Mouse (Mus musculus) heart, adult 18-20 months (tissue): ENCODE results near the gene Ppm1l. TPM values are rescaled to one million over a fixed set of nuclear protein-coding genes. Genes with fewer than 3 reads are reported as not detected.
A peak's percentile ranks its signal among the peaks of the same experiment; 100 is the strongest.

Source experiments
- DNase-seq, 2 experiments: peaks; one replicate each; pipeline ENCODE4 v3.0.0; 2021 to 2022; ENCODE audit warnings: mixed read lengths in 1 of 2
- total RNA-seq, 2 experiments: library from RNA; stranded (reverse); gene quantifications; 2 replicates each; pipeline ENCODE4 v1.2.3; 2021

The Ppm1l gene
- total RNA-seq, 2 experiments from 2014 or later = 29.2 TPM

GRCm38 (mm10) chr3:69333819-69334218, 17.2 kb downstream of the Ppm1l start:
- DNase-seq = no peak

- no peak for DNase-seq
Measured at GRCm38 (mm10) chr3:69340486-69340885, 23.8 kb downstream of the Ppm1l start.

GRCm38 (mm10) chr3:69340971-69341370, 24.3 kb downstream of the Ppm1l start:
- DNase-seq = no peak

DNA sequence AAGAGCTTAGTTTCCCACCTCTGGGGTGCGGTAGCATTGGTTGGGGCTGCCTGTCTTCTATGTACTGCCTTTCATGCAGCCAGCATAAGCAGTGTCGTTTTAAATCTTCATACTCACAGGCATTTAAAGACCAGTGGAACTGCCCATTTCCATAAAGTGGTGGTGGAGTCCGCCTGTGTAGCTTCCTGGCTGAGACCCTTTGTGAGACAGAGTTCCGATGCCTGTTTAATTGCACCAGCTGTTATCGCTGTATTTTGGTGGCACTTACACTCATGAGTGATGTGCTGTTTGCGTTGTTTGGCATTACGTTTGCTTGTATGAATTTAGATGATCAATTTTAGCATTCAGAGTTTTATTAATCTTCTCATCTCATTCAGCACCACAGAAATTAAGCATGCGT, 24.9 kb downstream of the Ppm1l start:
- no peak for DNase-seq

- no peak for DNase-seq
Measured at GRCm38 (mm10) chr3:69342247-69342921, 25.7 kb downstream of the Ppm1l start.

DNA sequence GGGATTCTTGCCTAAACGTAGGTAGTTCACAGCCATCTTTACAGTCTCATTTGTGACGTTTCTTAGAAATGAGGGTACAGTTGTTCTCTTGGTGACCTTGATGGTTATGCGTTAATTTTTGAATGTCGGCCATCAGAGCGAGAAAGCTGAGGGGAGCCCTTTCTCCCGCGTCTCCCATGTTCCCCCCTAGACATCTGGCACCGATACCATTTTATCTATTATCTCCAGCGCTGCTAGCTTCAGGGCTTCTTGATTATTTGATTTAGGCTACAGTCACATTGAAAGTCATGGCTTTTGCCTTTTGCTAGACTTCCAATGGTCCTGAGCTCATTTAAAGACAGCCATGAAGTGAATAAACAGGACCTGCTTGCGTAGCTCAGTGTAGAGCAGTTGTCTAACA, 26.5 kb downstream of the Ppm1l start:
- no peak for DNase-seq

- no peak for DNase-seq
Measured at GRCm38 (mm10) chr3:69346514-69346913, 29.9 kb downstream of the Ppm1l start.

DNA sequence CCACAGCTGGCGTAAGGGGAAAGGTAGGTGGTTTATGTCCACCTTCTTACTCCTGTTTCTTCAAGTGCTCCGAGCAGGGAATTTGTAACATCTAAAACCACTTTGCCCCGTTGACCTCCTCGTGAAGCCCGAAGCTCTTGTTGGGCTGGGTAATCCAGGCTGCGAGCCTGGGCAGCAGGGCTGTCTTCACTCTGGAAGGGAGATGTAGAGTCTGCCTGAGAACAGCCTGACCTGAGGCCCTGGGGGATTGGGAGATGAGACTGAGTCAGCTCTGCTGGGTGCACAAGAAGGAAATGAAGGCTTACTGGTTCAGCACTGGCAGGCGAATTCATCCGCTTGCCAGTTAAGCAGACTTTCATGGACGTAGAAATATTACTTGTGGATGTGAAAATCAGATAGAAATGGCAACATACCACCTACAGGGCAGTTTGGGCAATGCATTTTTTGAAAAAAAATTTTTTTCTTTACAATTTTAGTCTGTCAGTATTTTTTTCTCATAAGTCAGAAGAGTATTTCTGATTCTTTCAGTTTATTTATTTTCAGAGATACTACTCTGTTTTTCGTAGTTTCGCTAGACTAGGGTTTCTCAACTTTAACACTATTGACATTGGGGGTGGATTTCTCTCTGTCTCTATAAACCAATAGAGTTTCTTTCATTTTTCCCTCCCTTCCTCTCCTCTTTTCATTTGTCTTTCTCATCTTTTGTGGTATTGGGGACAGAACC, 31.7 kb downstream of the Ppm1l start:
- no peak for DNase-seq

GRCm38 (mm10) chr3:69348921-69349237, 32.2 kb downstream of the Ppm1l start:
- no peak for DNase-seq

DNA sequence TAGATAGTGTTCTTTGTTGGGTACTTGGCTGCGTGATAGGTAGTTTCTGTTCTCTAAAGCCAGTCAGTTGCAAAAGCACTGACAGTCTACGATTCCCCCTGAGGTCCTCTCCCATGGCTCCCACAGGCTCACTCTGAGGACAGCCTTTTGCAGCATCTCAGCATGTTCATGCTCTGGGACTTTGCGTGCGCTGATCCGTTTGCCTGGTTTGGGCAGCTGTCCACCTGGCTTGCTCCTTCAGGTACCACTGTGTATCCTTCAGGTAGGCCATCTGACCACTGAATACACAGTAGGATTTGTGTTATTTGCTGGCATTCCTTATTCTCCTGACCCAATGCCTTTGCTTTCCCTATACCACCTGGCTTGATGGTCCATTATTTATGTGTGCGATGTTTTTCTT, 33.3 kb downstream of the Ppm1l start:
- no peak for DNase-seq

DNA sequence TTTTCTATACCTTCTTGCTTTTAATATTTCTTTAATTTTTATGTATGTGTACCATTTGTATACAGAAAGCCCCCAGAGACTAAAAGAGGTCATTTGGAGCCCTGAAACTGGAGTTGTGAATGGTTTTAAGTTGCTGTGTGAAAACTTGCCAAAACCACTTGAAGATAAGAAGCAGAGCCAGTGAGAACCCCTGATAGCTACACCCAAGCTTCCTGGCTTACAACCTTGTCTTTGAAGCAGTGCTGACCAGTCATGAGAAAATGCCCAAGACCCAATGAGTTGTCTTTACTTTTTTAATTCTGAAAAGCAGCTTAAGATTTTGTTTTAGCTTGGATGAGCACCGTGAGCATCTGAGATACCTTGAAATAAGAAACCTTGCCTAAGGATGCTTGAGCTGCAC, 35.5 kb downstream of the Ppm1l start:
- peak; percentile 23 to 35 for DNase-seq

DNA sequence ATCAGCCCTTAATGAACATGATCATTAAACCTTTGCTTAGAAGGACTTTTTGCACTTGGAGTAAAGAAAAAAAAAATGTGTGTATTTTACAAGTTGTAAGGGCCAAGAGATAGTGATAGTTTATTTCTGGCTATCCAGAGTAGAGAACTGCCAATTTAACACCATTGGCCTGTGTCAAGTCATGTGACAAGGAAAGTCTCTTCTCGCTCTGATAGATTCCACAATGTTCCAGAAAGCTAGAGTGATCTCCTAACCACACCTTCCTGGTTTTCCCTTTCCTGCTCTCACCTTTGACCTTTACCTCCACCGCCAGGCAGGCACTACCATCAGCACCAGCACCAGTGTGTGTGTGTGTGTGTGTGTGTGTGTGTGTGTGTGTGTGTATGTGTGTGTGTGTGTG, 38.0 kb downstream of the Ppm1l start:
- DNase-seq = no peak

GRCm38 (mm10) chr3:69356078-69356665, 39.5 kb downstream of the Ppm1l start:
- DNase-seq = no peak

DNA sequence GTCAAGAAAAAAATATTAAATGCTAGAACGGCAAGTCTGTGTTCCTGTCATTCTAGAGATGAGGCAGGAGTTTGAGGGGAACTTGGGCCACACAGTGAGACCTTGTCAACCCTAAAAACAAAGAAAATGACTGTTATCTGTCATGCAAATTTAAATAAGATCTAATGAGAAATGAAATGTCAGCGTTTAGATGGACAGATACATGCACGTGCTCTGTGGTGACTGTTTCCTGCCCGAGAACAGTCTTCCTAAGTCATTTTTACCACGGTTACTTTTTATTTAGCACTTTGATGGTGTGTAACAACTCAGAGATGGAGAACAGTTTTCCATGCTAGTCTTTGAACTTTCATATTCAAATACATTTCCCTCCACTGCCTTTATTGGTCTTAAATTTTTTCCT, 40.1 kb downstream of the Ppm1l start:
- no peak for DNase-seq

DNA sequence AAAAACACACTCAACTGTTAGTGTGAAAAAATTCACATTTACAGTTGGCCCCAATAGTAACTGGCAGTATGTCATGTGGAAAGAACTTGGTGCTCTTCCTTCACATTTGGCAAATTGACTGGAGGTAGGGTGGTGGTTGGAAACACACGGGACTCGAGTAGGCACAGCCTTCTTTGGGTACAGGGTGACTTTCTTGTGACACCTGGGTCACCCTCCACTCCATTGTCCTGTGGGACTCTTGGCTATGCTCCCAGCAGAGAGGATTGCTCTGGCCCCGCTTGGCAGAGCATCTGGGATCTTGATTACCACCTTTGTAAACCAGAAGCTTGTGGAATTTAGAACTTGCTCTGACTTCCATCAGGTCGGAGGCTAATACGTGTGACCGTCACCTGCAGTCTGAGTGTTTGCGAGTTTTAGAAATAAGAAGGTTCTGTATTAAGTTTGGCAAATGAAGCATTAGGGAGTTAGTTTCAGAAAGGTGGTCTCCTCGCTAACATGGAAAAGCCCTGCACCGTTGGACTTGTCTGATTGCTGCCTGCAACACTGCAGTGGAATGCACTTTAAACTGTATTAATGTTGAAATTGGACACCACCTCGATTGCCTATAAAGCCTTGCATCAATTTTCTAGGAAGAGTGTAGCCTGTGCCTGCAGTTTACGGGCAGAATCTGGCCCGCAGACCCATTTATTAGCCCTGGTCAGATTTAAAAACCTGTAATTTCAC, 41.4 kb downstream of the Ppm1l start:
- peak; percentile 18 to 25 for DNase-seq

- DNase-seq = no peak
Measured at GRCm38 (mm10) chr3:69358620-69358964, 41.9 kb downstream of the Ppm1l start.

DNA sequence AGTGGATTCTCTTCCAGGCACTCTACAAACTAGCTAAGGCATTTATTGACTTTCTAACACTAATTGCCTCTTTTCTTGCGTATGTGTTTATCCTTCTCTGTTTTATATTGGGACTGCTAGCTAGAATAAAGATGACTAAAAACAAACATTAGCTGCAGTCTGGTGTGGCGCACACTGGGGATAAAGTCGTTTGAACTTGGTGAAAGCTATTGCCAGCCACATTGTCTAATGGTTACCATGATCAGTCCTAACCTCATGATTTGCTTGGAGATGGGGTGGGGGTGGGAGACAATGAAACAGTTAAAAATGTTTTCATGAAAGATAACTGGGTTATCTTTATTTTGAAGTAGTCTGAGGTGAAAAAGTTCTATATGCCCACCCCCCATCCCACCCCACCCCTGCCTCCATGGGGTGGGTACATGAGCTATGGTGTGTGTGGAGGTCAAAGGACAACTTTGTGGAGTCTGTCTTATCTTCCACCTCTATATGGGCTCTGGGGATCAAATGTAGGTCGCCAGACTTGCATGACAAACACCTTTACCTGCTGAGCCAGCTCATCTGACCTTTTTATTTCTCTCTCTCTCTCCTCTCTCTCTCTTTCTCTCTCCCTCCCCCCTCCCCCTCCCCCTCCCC, 43.7 kb downstream of the Ppm1l start:
- DNase-seq = no peak

DNA sequence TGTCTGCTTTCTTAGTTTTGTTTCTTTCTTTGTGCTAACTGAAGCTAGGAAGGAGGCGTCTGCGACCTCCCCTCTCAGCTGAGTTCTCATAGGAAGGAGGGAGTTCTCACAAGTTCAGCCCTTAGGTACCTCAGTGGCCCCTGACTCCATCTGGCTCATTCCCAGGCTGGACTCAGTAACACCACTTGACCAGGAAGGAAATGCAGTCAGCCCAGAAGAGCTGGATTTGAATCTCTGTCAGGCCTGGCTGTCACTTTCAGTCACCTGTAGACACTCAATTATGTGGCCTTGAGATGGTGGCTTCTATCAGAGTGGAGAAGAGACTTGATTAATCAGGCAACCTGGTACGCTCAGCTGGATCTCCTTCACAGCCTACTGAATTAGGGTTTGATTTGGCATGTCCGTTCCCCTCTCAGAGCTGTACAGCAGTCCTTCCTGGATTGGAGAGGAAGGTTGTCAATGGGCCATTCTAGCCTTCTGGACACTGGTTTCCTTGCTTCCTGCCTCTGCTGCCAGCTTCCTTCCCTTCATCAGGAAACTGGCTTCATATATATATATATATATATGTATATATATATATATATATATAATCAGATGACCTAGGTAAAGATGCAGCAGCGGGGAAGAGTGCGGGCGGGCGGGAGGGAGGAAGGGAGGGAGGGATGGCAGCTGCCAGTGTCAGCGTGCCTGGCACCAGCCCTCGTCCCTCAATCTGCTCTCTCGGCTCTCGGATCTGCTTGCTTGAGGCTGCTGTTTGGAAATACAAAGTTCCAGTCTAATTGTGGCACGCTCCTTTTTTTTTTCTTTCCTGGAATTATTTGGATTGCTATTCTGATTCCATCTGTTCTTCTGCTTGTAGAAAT, 45.1 kb downstream of the Ppm1l start:
- no peak for DNase-seq

DNA sequence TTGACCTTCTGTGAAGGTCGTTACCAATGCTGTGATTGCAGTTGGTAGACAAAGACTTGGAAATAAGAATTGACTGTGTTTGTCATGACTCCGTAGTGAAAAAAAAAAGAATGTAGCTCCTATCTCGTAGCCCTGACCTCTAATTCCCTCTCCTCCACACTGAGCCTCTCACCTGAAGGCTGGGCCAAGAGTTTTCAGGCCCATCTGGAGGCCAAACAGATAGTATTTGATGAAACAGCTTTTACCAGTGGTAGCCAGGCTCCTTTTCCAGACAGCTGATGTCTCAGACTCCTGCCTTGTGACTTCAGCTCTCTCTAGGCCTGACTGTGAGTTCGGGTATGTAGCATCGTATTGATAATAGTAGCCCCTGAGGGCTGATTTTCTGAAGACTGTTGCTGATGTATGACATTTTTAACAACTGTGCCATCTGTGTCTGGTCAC, 45.7 kb downstream of the Ppm1l start:
- no peak for DNase-seq

- no peak for DNase-seq
Measured at GRCm38 (mm10) chr3:69362906-69363305, 46.2 kb downstream of the Ppm1l start.

- no peak for DNase-seq
Measured at GRCm38 (mm10) chr3:69364151-69364550, 47.5 kb downstream of the Ppm1l start.

DNA sequence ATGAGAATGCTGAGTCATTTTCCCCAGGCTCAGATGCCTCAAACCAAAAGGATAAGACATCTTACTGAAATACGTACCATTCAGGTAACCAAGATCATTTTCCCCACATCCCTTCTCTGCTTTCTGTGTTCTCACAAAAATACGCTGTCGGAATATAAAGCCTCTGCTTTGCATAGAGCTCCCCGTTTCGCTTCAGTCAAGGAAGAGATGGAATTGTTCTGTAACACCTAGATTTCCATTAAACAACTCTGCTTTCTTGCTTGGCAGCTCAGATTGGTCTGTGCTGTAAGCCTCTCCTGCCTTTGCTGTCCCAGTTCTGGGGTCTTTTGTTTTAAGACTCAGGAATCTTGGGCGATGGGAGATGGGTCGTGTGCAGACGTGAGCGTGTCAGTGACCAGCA, 51.3 kb downstream of the Ppm1l start:
- DNase-seq = no peak
